Mouse (Mus musculus) limb, embryonic 15.5 days (tissue): ENCODE results near the gene Uox. TPM values are rescaled to one million over a fixed set of nuclear protein-coding genes. Genes with fewer than 3 reads are reported as not detected.

Experiments
- ATAC-seq: fragments of 200-750 bp; cut with Nextera tagmentation; 2 replicates; pipeline ENCODE4 v1.8.0; 2017; ENCODE audit warnings: low read depth, moderate TSS enrichment; ENCODE audit not compliant: insufficient number of reproducible peaks, low FRiP score, low TSS enrichment
- H3K27ac ChIP-seq: fragments of 300-500 bp; sonication (generic); 2 replicates; pipeline ENCODE4 v1.5.1; 2015; ENCODE audit warnings: moderate library complexity, mild to moderate bottlenecking, inconsistent platforms
- H3K27me3 ChIP-seq: fragments of 300-500 bp; sonication (generic); 2 replicates; pipeline ENCODE4 v1.6.1; 2015; ENCODE audit warnings: inconsistent platforms
- H3K36me3 ChIP-seq: fragments of 300-500 bp; sonication (generic); 2 replicates; pipeline ENCODE4 v1.6.1; 2015; ENCODE audit warnings: inconsistent platforms
- H3K4me1 ChIP-seq: fragments of 300-500 bp; sonication (generic); 2 replicates; pipeline ENCODE4 v1.6.1; 2015; ENCODE audit warnings: inconsistent platforms
- H3K4me2 ChIP-seq: fragments of 300-500 bp; sonication (generic); 2 replicates; pipeline ENCODE4 v1.6.1; 2015; ENCODE audit warnings: mild to moderate bottlenecking, inconsistent platforms
- H3K4me3 ChIP-seq: fragments of 300-500 bp; sonication (generic); 2 replicates; pipeline ENCODE4 v1.5.1; 2015; ENCODE audit warnings: mild to moderate bottlenecking, inconsistent platforms
- H3K9ac ChIP-seq: fragments of 300-500 bp; sonication (generic); 2 replicates; pipeline ENCODE4 v1.6.1; 2015; ENCODE audit warnings: inconsistent platforms
- H3K9me3 ChIP-seq: fragments of 300-500 bp; sonication (generic); 2 replicates; pipeline ENCODE4 v1.6.1; 2016; ENCODE audit warnings: inconsistent platforms
- WGBS: fragments of 180-500 bp; shearing (Covaris S2); methylation state at CpG from one replicate; pipeline ENCODE4 v1.1.7; 2015; 5-methylcytosine and 5-hydroxymethylcytosine counted together
- polyA plus RNA-seq: library from polyadenylated mRNA; unstranded; fragments of >200 nt; fragmentation: Nextera tagmentation; extraction: Ambion mirVana; gene quantifications from 2 replicates; pipeline ENCODE4 v1.2.1, GENCODE M21; 2015

The Uox gene
- polyA plus RNA-seq, 1 experiment from 2014 or later = 1.2 TPM

- Histone ChIP-seq H3K4me1 (no peaks in the 10 kb centered on the region), H3K9ac (no peak overlapping the region), H3K27me3 (no peaks in the 10 kb centered on the region), H3K27ac (no peak overlapping the region), H3K4me3 (no peak overlapping the region), H3K36me3 (no peaks in the 10 kb centered on the region), H3K9me3 (no peaks in the 10 kb centered on the region), H3K4me2 (no peak overlapping the region)
- 41% methylated on average over 4 of the region's 4 CpGs for WGBS
- ATAC-seq = no peak
Observed at GRCm38 (mm10) chr3:146641818-146642427, 71.7 kb downstream of the Uox start.

GRCm38 (mm10) chr3:146649311-146649894 is 79.2 kb downstream of the Uox start:
- 71% methylated on average over 10 of the region's 10 CpGs for WGBS
- Histone ChIP-seq H3K4me3 (no peak overlapping the region), H3K9ac (no peak overlapping the region), H3K9me3 (no peaks in the 10 kb centered on the region), H3K4me2 (no peak overlapping the region), H3K27ac (no peak overlapping the region), H3K36me3 (no peaks in the 10 kb centered on the region), H3K4me1 (no peaks in the 10 kb centered on the region), H3K27me3 (no peaks in the 10 kb centered on the region)
- no peak for ATAC-seq

- Histone ChIP-seq H3K27me3 (no peaks in the 10 kb centered on the region), H3K4me3 (no peak overlapping the region), H3K27ac (no peak overlapping the region), H3K4me2 (no peak overlapping the region), H3K9ac (no peak overlapping the region), H3K36me3 (no peaks in the 10 kb centered on the region), H3K9me3 (no peaks in the 10 kb centered on the region), H3K4me1 (no peaks in the 10 kb centered on the region)
- ATAC-seq = no peak
- WGBS = 94% methylated on average over 10 of the region's 10 CpGs
Observed at GRCm38 (mm10) chr3:146650716-146651115, 80.5 kb downstream of the Uox start.

GRCm38 (mm10) chr3:146651217-146651616 is 81.0 kb downstream of the Uox start, which contains the start of gene 4930503B20Rik:
Gene 4930503B20Rik (minus strand): TSS chr3:146651317.
- no peak for ATAC-seq
- H3K36me3 ChIP-seq = no peaks in the 10 kb centered on the region
- no peaks in the 10 kb centered on the region for H3K4me1 ChIP-seq
- no peak within 1 kb of the TSS for H3K9ac ChIP-seq
- 82% methylated on average over 3 of the region's 3 CpGs for WGBS
- H3K27ac ChIP-seq = no peak within 1 kb of the TSS
- H3K27me3 ChIP-seq = no peaks in the 10 kb centered on the region
- H3K4me2 ChIP-seq = no peak within 1 kb of the TSS
- H3K4me3 ChIP-seq = no peak within 1 kb of the TSS
- no peaks in the 10 kb centered on the region for H3K9me3 ChIP-seq

GRCm38 (mm10) chr3:146652431-146652830 is 82.2 kb downstream of the Uox start:
- no peaks in the 10 kb centered on the region for H3K9me3 ChIP-seq
- ATAC-seq = no peak
- no peaks in the 10 kb centered on the region for H3K27me3 ChIP-seq
- H3K9ac ChIP-seq = no peak overlapping the region
- WGBS = 81% methylated on average over 5 of the region's 5 CpGs
- H3K4me1 ChIP-seq = no peaks in the 10 kb centered on the region
- no peak overlapping the region for H3K4me2 ChIP-seq
- no peaks in the 10 kb centered on the region for H3K36me3 ChIP-seq
- H3K4me3 ChIP-seq = no peak overlapping the region
- H3K27ac ChIP-seq = no peak overlapping the region

GRCm38 (mm10) chr3:146653692-146654091 is 83.5 kb downstream of the Uox start:
- no peak overlapping the region for H3K4me3 ChIP-seq
- H3K36me3 ChIP-seq = no peaks in the 10 kb centered on the region
- H3K9me3 ChIP-seq = no peaks in the 10 kb centered on the region
- no peak overlapping the region for H3K4me2 ChIP-seq
- H3K4me1 ChIP-seq = no peaks in the 10 kb centered on the region
- no peak for ATAC-seq
- H3K27ac ChIP-seq = no peak overlapping the region
- 52% methylated on average over 6 of the region's 6 CpGs for WGBS
- H3K9ac ChIP-seq = no peak overlapping the region
- H3K27me3 ChIP-seq = no peaks in the 10 kb centered on the region

GRCm38 (mm10) chr3:146655111-146655577 is 84.9 kb downstream of the Uox start:
- Histone ChIP-seq H3K4me3 (no peak overlapping the region), H3K27me3 (no peaks in the 10 kb centered on the region), H3K9me3 (no peaks in the 10 kb centered on the region), H3K27ac (no peak overlapping the region), H3K4me2 (no peak overlapping the region), H3K9ac (no peak overlapping the region), H3K36me3 (no peaks in the 10 kb centered on the region), H3K4me1 (no peaks in the 10 kb centered on the region)
- ATAC-seq = no peak
- 61% methylated on average over 2 of the region's 2 CpGs for WGBS

GRCm38 (mm10) chr3:146657433-146657832 is 87.2 kb downstream of the Uox start:
- Histone ChIP-seq H3K9ac (no peak overlapping the region), H3K4me1 (no peaks in the 10 kb centered on the region), H3K27ac (no peak overlapping the region), H3K4me2 (no peak overlapping the region), H3K4me3 (no peak overlapping the region), H3K36me3 (no peaks in the 10 kb centered on the region), H3K27me3 (no peaks in the 10 kb centered on the region), H3K9me3 (no peaks in the 10 kb centered on the region)
- no peak for ATAC-seq
- WGBS = 87% methylated on average over 5 of the region's 5 CpGs

- Histone ChIP-seq H3K9me3 (no peaks in the 10 kb centered on the region), H3K4me1 (no peaks in the 10 kb centered on the region), H3K27me3 (no peaks in the 10 kb centered on the region), H3K9ac (no peak overlapping the region), H3K4me2 (no peak overlapping the region), H3K4me3 (no peak overlapping the region), H3K27ac (no peak overlapping the region), H3K36me3 (no peaks in the 10 kb centered on the region)
- no peak for ATAC-seq
- 81% methylated on average over 1 of the region's 1 CpGs for WGBS
Observed at GRCm38 (mm10) chr3:146658061-146658639, 87.9 kb downstream of the Uox start.

- H3K9me3 ChIP-seq = no peaks in the 10 kb centered on the region
- H3K9ac ChIP-seq = no peak overlapping the region
- H3K4me3 ChIP-seq = no peak overlapping the region
- 93% methylated on average over 5 of the region's 5 CpGs for WGBS
- no peaks in the 10 kb centered on the region for H3K36me3 ChIP-seq
- H3K4me2 ChIP-seq = no peak overlapping the region
- H3K4me1 ChIP-seq = no peaks in the 10 kb centered on the region
- H3K27ac ChIP-seq = no peak overlapping the region
- no peak for ATAC-seq
- no peaks in the 10 kb centered on the region for H3K27me3 ChIP-seq
Observed at GRCm38 (mm10) chr3:146659321-146659720, 89.1 kb downstream of the Uox start.

- Histone ChIP-seq H3K9ac (no peak overlapping the region), H3K4me3 (no peak overlapping the region), H3K36me3 (no peaks in the 10 kb centered on the region), H3K4me1 (no peaks in the 10 kb centered on the region), H3K27me3 (no peaks in the 10 kb centered on the region), H3K4me2 (no peak overlapping the region), H3K27ac (no peak overlapping the region), H3K9me3 (no peaks in the 10 kb centered on the region)
- ATAC-seq = no peak
- 80% methylated on average over 6 of the region's 6 CpGs for WGBS
Observed at GRCm38 (mm10) chr3:146661001-146661400, 90.8 kb downstream of the Uox start.

- WGBS = 80% methylated on average over 7 of the region's 7 CpGs
- no peaks in the 10 kb centered on the region for H3K4me1 ChIP-seq
Observed at GRCm38 (mm10) chr3:146661907-146662306, 91.7 kb downstream of the Uox start.

More at GRCm38 (mm10) chr3:146661907-146662306, 91.7 kb downstream of the Uox start:
- Histone ChIP-seq H3K27ac (no peak overlapping the region), H3K4me3 (no peak overlapping the region), H3K9me3 (no peaks in the 10 kb centered on the region), H3K9ac (no peak overlapping the region), H3K4me2 (no peak overlapping the region), H3K36me3 (no peaks in the 10 kb centered on the region), H3K27me3 (no peaks in the 10 kb centered on the region)
- ATAC-seq = no peak
